Mouse (Mus musculus) regulatory T cell (primary cell): ENCODE measurements around the gene Gm10310.
"Not testable (repeated sequence)": the region's sequence is repeated elsewhere in the genome, so short reads cannot be mapped to it uniquely, and the experiment has no call there.

ENCODE experiments used
- in situ Hi-C: fragments of 300-600 bp; cut with MboI, MseI; formaldehyde crosslinking; loops from one replicate; pipeline ENCODE4 v1.15.1; 2025; ENCODE audit warnings: high pct_unique_total_duplicates

The Gm10310 gene

DNA sequence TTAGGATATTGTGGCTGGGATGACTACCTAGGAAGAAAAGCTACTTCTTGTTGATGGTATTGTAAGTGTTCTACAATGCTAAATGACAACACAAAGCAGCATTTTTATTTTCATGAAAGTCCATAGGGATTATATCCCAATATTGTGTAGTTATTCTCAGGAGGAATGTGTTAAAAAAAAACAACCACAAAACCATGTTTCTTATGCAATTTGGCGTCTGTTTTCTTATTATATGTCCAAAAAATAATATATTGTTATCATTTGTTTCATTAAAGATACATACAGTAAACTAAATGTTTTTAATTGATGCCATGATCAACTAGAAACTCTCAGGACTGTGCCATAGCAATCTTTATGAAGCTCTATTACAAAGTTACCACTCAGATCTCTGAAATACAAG, at the start of gene Gm10310:
Gene Gm10310, minus strand, starts transcription at position 101 of the 400 bp plus-strand sequence.
- in situ Hi-C loops, result not testable (repeated sequence)

- in situ Hi-C loops, result no loop called here
Observed at GRCm38 (mm10) chr10:130030048-130030447, 45.2 kb upstream of the Gm10310 start, which contains the start of gene Olfr821. Gene Olfr821, plus strand, starts transcription at chr10:130030348.

- in situ Hi-C loops, result no loop called here
Observed at GRCm38 (mm10) chr10:130012321-130012720, 27.5 kb upstream of the Gm10310 start, which contains the start of gene Olfr820. Gene Olfr820, plus strand, starts transcription at chr10:130012621.

DNA sequence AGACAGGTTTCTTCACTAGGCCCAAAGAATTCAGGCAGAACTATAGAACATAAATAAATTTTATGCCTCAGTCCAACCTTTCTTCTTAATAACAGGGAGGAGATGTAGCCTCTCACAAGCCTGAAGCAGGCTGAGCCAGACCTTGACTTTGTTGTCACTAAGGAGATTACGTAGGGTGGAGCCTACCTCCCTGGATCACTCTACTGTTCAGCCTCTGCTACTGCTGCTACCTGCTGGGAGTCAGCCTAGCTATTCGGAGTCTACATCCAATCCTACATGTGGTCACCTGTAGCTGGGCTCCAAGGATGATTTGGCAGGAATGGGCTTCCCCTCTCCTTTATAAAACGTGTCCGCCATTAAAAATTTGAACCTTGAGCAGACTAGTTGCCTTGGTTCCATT, 20.5 kb upstream of the Gm10310 start:
- in situ Hi-C loops, result not testable (repeated sequence)

DNA sequence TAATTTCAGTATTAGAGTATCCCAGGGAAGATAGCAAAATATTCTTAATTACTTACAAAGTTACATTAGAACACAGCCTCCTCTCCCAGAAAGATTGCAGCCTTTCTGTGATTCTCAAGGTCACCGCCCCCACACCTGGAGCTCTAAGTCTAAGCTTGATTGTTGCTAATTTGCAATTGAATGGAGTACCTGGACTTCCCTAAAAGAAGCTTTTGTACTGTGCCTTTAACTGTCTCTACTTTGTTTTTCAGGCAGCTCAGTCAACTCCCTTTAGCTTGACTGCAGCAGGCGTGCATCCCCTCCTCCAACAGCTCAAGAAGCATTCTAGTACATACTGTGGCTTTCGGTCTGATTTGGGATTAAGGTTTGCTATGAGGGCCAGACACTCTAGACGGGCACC, 19.2 kb upstream of the Gm10310 start:
- in situ Hi-C loops, result not testable (repeated sequence)

- in situ Hi-C loops, result not testable (repeated sequence)
Observed at GRCm38 (mm10) chr10:129981867-129982266, 3.0 kb downstream of the Gm10310 start.

GRCm38 (mm10) chr10:129976040-129976439, 8.8 kb downstream of the Gm10310 start, which contains the start of gene Olfr247:
Gene Olfr247, minus strand, starts transcription at chr10:129976140.
- in situ Hi-C loops, result loop anchor here (10.0 kb wide), 1 partner anchor 119 kb away; no protein-coding TSS in a partner anchor

GRCm38 (mm10) chr10:129972994-129973393, 11.9 kb downstream of the Gm10310 start:
- in situ Hi-C loops, result loop anchor here (10.0 kb wide), 1 partner anchor 122 kb away; no protein-coding TSS in a partner anchor

GRCm38 (mm10) chr10:129967166-129967565, 17.7 kb downstream of the Gm10310 start, which contains the start of gene Olfr819:
Gene Olfr819, minus strand, starts transcription at chr10:129967266.
- in situ Hi-C loops, result not testable (repeated sequence)

GRCm38 (mm10) chr10:129966232-129966631, 18.6 kb downstream of the Gm10310 start:
- in situ Hi-C loops, result not testable (repeated sequence)

GRCm38 (mm10) chr10:129949000-129949399, 35.9 kb downstream of the Gm10310 start, which contains the start of gene Olfr818:
Gene Olfr818, minus strand, starts transcription at chr10:129949100.
- in situ Hi-C loops, result no loop called here
